Mouse (Mus musculus): Measurements from ENCODE around the gene Zfp444.
A peak's percentile ranks its signal among the peaks of the same experiment; 100 is the strongest.

The Zfp444 gene

DNA sequence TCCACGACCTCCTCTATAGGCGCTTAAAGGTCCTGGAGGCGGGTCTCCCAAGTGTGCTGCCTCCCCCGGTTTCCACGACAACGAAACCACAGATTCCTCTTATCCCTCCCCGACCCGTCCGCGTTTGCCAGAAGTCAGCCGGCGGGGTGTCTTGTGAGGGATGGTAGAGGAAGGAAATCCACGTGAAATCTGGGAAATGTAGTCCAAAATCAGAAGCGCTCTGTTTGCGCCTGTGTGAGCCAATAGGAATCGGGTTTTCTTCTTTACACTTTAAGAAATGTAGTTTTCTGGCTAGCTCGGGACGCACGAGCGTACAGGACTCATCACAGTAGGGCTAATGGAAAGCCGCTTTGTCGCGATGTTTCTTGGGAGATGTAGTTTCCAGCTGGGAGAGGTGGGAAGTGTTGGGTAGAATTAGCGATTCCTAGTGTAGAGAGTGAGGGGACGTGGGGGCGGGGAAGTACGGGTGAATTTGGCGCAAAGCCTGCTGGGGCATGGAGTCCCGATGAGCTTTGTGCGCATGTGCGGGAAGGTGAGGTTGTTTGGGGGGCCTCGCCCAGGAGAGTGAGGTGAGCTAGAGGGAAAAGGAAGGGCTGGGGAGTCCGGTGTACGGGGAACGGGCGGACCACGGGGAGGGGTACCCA, at the start of gene Zfp444:
Zfp444 (plus strand) TSS at position 221 of the 644 bp plus-strand sequence.
- DNase-seq, result peak; percentile 100

DNA sequence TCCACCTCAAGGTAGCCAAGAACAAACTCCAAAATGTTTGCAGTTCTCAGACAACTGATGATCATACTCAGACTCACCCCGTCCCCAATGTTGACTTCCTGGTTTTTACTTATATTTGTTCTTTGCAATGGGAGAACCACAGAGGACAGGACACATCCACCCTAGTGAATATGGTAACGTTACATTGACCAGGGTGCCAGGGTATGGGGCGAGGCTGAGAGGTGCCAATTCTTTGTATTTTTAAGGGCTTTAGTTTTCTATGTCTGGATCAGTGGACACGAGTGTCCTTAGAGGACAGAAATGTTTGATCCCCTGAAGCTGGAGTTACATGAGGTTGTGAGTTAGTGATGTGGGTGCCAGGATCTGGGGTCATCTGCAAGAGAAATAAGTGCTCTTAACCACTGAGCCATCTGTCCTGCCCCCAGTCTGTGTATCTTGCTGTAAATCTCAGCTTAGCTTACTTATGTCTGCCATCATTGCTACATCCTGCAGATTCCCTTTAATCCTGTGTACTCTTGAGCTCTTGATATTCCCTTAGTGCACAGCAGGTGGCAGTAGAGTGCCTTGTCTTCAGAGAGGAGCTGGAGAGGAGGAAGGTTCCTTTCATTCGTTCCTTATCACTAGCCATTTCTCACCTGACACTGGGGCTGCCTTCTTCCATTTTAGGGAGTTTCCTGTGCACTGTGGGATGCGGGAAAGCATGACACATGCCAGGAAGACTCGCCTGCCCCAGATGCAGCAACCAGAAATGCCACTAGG, 45.2 kb upstream of the Zfp444 start:
- peak; percentile 83 for DNase-seq

DNA sequence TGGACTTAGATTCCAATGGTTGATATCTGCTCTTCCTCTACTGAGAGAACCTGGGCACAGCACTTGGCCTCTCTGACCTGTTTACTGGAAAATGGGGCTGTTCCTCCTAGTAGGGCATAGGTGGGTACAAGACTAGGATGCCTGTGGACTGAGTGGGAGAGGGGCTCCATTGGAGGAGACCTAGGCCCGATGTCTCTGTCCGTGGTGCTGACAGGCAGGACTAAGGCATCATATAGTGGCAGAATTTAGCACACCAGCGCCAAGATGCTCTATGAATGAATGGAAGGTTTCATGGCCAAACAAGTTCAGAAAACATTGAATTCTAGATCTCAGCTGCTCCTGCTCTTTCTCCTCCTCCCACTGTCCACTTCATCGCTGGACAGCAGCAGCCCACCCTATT, 41.7 kb upstream of the Zfp444 start:
- DNase-seq, result no peak

DNA sequence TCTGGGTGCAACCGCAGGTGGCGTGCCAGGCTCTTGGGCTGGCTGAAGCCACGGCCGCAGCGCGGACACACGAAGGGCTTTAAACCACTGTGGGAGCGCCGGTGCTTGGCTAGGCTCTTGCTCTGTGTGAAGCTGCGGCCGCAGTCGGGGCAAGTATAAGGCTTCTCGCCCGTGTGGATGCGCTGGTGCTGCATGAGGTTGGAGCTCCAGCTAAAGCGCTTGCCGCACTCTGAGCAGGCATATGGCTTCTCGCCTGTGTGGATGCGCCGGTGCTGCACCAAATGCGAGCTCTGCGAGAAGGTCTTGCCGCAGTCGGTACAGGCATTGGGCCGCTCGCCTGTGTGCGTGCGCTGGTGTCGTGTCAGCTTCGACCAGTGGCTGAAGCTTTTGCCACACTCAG, 39.4 kb upstream of the Zfp444 start:
- DNase-seq, result no peak

DNA sequence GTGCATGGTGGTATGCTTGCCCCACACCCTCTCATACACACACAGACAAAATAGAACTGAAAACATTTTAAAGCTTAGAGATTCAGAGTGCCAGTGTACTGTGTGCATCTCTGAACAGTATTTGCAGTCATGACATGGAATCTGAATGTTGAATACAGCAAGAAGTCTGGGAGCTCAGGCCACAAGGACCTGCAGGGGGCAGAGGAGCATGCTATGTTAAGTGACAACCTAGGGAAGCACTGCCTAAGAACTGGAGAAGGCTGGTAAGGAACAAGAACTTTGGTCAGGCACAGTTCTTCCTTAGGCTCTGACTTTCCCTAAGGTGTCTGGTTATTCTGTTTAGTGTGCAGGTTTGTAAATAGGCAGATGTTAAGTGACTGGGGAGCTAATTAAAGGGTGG, 35.5 kb upstream of the Zfp444 start:
- no peak for DNase-seq

DNA sequence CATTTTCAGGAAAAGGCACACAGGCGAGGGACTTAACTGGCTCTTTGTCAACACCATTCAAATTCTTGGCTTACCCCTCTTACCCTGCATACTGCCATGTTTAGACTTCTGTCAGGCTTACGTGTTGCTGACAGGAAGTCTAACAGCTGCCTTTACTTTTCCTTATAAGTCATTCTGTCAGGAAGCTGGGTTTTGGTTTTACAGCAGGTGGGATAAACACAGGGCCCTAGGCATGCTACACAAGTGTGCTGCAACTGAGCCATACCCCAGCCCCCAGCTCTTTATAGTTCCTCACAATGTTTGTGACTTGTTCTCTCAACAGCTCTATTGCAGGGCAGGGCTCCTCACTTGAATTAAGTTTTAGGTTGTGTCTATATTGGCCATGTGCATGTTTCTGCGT, 32.7 kb upstream of the Zfp444 start:
- DNase-seq, result no peak

DNA sequence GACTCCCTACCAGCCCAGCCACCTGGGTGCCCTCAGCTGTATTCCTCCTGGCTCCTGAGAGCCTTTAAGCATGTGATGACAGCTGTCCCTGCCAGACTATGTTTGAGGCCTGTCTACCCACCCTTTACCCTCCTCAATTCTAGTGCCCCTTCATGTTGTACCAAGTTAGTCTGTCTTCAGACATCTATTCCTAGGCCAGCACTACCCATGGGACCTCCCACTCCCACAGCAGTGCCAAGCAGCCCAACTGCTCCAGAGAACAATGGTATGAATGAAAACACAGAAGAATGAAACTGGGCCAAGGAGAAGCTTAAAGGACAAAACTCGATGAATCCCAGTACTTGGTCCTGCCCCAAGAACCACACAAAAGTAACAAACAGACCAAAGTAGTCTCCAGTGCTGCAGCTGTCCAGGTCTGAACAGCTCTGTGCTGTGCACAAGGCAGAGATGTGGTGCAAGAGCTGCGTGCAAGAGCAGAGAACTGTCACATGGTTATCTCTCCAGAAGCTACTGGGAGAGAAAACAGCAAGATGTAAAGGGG, 28.0 kb upstream of the Zfp444 start:
- no peak for DNase-seq

DNA sequence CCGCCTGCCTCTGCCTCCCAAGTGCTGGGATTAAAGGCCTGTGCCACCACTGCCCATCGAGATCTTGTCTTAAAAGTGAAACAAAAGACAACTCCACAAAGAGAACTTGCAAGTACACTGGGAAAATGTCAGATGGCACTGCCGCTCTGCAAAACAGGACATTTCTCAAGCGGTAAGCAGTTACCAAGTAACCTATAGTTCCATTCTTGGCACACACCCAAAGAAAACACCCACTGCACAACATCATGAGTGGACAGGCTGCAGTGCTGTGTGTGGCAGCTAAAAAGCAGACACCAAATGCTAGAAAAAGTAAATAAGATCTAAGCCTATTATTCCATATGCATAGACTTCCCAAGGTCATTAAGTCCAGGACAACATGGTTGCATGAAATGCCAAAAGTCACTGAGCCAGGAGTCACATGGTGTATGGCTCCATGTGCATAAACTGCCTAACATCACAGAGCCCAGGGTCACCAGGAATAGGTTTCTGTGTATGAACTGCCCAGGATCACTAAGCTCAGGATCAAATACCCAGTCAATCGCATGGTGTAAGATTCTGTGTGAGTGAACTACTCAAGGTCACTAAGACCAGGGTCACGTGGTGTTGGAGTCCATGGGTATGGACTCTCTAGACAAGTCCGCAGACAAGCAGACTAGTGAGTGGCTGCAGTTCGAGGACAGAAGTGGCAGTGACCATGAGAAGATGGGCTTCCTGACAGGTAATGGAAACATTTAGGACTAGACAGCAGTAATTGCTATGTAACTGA, 26.4 kb upstream of the Zfp444 start:
- DNase-seq, result no peak

DNA sequence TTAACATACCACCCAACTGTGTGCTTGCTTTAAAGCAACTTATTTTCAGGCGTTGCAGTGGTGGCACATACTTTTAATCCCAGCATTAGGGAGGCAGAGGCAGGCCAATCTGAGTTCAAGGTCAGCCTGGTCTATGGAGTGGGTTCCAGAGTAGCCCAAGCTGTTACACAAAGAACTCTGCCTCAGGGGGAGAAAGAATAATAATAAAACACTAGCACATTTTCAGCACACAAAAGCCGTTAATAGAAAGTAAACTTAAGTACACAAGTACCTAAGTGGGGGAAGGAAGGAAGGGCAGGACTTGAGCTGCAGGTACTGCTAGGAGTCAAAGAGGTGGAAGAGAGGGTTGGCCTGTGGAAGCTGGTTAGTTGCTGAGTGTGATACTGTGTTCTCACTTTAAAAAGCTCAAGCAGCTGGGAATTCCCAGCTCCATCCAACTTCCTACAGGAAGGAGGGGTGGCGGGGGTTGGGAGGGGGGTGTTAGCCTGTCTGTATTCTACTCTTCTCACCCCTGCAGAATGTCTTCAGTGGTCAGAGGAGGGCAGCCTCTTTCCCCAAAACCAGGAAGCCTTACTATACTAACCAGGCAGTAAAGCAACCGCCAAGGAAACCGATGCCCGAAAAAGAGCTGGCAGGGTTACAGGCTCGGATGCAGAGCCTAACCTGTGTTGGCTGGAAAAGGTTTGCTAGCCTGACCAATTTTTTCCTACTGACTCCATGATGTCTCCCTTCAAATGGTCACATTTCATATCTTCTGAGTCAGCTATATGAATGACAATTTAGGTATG, 25.6 kb upstream of the Zfp444 start:
- DNase-seq, result no peak

DNA sequence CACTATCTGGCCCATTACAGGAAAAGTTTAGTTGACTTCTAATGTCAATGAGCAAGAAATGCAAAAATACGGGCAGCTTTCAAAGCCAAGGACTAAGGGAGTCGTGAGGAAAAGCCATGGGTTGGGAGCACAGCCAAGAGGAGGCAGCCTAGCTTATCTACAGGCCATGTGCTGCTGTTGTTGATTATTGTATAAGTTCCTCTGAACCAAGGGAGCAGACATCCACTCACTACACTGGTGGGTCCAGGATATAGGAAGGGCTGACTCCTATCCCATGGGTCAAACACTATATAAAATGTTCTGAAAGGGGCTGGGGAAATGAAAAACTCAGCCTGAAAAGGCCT, 25.1 kb upstream of the Zfp444 start:
- no peak for DNase-seq

DNA sequence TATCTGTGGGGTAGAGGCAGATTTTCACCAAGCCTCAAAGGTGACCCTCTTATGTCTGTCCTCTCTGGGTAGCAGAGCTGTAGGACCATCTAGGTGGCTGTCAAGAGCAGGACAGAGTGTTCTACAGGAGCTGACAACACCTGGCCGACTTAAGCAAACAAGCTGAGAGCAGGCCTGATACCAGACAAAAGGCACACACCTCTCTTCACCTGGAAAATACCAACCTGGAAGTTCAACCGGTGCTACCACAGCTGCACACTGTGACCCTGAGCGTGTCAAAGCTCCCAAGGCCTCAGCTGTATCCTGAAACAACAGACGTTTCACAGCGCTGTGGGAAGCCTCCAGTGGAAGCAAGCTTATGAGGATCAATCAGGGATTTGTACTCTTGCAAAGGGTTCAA, 24.3 kb upstream of the Zfp444 start:
- no peak for DNase-seq

DNA sequence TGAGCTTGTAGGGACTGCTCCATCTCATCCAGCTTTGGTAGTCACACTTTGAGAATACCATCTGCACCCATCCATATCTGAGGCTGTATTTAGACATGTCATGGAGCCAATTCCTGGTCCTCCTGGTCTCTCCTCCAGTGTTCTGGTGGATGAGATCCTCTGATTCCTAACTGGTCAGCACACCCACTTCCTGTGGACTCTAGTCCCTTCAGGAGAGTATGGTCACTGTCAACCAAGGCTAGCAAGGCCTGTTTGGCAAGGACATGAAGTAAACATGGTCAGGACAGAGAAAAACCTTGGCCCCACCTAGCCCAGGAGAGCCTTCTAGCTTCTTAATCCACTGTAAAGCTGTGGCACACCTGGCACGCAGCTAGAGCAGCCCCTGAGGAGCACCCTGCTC, 20.8 kb upstream of the Zfp444 start:
- no peak for DNase-seq

DNA sequence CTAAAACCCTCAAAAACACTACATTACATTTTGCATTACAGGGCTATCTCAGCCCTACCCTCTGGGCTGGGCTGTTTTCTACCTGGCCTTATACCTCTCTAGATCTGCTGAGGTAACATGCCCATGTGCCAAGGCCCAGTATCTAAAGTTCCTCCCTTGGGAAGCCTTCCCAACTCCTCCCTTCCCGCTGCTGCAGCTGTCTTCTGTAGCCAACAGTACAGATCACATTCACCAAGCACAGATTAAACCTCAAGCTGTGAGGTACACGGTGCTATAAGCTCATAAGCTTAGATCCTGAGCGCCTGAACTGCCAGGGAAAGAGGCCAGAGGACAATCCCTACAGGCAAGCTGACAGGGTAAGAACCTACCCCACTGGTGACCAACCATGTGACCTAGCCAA, 20.0 kb upstream of the Zfp444 start:
- no peak for DNase-seq

DNA sequence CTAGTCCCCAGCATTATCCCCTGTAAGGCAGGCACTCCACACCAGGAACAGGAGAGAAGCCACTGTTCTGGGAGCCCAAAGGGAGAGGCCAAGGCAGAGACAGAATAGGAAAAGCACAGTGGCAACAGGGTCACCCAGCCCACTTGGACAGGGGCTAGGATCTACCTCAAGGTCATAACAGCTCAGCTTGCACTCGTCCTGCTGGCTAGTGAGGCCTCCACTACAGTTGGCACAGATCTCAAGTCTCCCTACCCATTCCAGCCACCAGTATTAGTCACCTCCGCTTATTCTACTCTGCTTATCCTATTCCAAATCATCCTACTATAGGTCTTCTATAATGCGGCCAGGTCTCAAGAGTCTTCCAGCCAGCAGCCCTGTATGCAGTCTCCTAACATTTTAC, 18.9 kb upstream of the Zfp444 start:
- DNase-seq, result no peak

DNA sequence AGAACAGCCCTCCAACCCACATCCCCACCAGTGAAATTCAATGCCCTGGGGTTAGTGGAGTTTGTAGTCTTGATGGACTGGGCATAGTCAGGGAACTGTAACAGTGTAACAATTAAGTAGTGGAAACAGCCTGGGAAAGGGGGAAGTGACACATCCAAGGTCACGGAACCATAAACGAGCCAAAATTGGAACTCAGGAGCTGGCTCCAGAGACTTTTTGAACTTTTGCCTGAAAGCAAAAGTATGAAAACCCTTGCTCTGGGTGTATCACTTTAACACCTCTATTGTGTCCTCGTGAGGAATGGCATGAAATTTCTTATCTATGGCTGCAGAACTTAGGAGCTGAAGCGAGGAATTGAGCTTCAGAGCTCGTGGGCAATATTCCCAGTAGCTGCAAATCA, 17.9 kb upstream of the Zfp444 start:
- DNase-seq, result no peak

DNA sequence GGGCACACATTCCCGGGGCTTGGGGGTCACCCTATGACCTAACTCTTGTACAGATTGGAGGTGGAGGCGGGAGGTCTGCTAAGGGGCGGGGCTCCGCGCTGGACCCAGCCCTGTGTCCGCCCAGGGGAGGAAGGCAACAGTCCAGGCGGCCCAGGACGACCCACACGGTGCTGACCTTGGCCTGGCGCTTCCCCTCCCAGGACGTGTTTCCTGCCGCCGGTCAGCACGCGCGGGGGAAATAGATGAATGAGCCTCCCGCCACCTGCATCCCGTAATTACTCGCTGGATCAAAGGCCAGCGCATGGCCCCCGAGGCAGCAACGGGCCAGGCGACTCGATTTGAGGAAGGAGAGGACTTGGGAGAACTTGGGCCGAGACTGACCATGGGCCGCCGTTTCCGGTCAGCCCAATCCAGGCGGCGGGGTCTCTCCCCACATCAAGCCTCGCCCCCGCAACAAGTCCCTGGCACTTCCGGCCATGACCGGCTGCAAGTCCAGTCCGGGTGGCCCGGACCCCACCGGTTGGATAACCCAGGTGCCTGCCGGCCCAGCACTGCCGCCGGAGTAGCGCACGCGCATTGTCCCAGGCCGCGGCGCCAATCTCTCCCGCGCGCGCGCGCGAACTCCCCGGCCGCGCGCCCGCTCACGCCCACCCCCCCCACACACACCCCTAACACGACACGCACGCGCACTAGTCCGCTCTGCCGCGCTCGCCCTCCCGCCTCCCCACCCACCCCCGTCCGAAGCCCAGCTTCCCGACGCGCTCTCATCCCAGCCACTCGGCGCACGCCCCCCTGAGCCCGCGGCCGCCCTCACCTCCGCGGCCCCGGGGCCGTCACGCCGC, 16.8 kb upstream of the Zfp444 start:
- peak; percentile 84 for DNase-seq

DNA sequence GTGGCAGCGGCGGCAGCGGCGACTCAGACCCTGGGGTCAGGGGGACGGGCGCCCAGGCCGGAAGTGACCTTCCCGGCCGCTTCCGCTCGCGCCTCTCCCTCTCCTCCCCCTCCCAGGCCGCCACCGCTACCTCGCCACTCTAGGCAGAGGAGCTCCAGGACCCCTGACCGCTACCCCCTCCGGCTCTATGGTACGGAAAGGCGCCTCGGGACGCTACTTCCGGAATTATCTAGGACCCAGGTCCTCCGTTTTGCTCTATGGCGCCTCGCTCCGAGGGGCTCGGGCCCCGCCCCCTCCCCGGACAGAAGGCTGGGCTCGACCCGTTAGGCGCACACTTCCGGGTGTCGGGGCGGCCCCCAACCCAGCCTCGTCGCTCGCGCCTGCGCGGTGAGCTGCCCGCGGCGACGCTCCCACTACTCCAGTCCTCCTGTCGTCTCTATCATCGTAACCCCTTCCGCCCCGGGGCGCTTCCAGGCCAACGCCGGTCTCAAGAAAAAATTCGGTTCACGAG, 16.1 kb upstream of the Zfp444 start, which contains the start of gene Zfp787:
Zfp787 (minus strand) TSS at position 97 of the 511 bp plus-strand sequence.
- peak; percentile 97 for DNase-seq

DNA sequence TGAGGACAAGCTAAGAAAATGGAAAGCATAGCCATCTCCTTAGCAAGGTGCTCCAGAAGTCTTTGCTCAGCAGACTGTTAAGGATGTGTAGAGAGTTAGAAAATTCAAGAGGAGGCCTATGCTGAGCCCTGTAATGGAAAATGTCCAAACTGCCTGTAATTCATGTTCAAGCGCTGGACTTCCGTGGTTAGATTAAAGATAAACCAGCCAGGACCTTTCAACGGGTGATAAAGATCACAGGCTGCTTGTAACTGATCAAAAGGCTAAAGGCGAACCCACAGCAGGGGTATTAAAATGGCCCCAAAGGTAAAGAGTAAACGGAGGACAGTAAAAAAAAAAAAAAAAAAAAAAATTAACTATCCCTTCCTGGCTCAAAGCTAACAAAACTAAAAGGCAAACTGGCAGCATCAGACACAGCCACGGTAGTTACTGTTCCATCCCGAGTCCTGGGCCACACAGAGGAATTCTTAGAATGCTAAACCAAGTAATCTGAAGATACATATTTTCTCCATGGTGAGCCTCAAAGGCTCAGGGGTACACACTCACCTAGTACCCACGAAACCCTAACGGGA, 15.0 kb upstream of the Zfp444 start:
- DNase-seq, result no peak

DNA sequence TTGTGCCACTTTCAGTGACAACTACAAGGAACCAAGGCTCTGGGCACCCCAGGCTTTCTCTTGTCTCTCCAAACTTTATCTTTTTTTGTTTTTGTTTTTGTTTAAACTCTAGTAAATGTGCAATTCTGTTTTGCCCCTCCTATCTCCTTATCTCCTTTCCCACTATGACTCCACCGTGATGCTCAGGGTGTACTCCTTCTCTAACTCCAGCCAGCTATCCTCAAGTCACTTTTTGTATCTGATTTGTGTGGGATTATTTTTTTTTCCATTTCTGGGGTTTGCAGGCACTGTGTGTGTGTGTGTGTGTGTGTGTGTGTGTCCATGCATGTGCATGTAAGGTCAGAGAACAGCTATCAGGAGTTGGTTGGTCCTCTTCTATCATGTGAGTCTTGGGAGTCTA, 14.5 kb upstream of the Zfp444 start:
- no peak for DNase-seq

DNA sequence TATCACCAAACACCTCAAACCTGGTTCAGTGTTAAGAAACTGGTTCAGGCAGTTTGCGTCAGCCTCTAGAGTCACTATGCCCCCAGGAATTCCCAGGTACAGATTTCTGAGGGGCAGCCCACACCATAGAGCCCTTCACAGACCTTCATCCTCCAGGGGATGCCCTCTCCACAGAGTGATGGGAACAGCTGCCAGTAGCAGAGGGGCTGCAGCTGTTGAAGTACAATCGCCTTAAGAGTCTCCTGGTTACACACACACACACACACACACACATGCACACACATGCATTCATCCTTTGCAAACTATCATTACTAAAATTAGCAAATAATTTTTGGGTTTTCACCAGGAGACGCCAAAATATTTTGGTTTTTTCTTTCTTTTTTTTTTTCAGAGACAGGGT, 12.4 kb upstream of the Zfp444 start:
- DNase-seq, result no peak

DNA sequence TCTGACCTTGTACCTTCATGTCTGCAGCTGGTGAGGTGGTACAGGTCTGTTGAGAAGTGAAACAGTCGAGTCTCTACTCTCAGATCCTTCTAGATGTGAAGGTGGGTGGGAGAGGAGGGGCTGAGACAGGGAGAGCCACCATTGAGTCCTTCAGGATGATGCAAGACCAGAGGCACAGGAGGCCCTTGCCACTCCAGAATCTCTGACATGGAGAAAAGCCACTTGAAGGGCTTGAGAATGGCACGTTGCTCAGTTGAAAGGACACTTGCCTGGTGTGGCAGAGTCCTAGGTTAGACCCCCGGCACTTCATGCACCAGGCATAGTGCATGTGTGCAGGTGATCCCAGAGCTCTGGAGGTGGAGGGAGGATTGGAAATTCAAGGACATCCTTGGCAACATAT, 10.5 kb upstream of the Zfp444 start:
- no peak for DNase-seq
